Mouse (Mus musculus): ENCODE results near the gene Tspan18. TPM values are rescaled to one million over a fixed set of nuclear protein-coding genes. Genes with fewer than 3 reads are reported as not detected.
A peak's percentile ranks its signal among the peaks of the same experiment; 100 is the strongest.

Gene Tspan18
- polyA plus RNA-seq, 1 experiment from 2014 or later: 17.2 TPM

DNA sequence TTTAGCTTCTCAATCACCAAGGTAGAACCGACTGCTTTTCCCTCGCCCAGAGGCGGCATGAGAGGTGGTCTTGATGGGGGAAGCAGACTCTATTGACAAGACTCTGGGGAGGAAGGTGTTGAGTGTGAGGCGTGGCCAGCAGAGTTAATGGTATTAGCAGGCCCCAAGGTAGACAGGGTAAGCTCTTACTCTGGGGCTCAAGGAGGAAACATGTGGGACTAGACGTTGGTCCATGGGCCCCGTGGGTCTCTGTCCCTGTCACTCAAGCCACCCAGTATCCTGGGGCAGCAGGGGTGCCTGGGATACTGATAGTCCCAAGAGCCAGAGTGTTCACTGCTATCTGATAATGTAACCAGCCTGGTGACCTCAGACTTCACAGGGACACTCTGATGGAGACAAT lies 26.0 kb upstream of the Tspan18 start:
- no peak overlapping the region for H3K4me2 ChIP-seq (replicated peaks)
- H3K36me3 ChIP-seq: no peaks in the 10 kb centered on the region
- no peaks in the 10 kb centered on the region for H3K9me3 ChIP-seq
- WGBS: 57% methylated on average over 6 of the region's 6 CpGs
- H3K27me3 ChIP-seq: peaks cover 4% of the 10 kb centered on the region
- ATAC-seq (ENCODE audit: low FRiP score, low read depth): 0 out of 2 replicates have a peak, but pooled peaks have one; percentile 51
- H3K4me1 ChIP-seq: peaks cover 21% of the 10 kb centered on the region
- H3K4me3 ChIP-seq: no peak overlapping the region
- H3K9ac ChIP-seq: no peak overlapping the region
- H3K27ac ChIP-seq: no peak overlapping the region

DNA sequence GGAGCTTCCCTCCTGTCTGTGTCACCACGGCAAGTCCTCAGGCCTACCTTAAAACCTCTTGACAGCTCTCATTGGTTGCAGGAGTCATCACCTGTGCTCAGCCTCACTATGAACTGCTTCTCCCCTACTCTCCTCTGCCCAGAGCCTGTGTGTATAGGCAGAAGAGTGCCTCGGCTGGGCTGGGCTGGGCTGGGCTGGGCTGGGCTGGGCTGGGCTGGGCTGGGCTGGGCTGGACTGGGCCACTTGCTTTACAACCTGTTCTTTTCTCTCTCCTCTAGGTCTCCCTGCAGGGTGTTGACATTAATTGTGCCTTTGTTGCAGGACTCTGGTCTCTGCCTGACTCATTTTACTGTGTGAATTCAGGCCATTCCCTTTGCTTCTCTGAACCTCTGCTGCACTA lies 23.1 kb upstream of the Tspan18 start:
- H3K4me3 ChIP-seq: no peak overlapping the region
- peaks cover 17% of the 10 kb centered on the region for H3K4me1 ChIP-seq
- WGBS: 24% methylated on average over 2 of the region's 2 CpGs
- no peaks in the 10 kb centered on the region for H3K9me3 ChIP-seq
- no peaks in the 10 kb centered on the region for H3K36me3 ChIP-seq
- peaks cover 7% of the 10 kb centered on the region for H3K27me3 ChIP-seq
- H3K4me2 ChIP-seq (replicated peaks): no peak overlapping the region
- no peak overlapping the region for H3K9ac ChIP-seq
- H3K27ac ChIP-seq: no peak overlapping the region
- ATAC-seq (ENCODE audit: low FRiP score, low read depth): no peak

DNA sequence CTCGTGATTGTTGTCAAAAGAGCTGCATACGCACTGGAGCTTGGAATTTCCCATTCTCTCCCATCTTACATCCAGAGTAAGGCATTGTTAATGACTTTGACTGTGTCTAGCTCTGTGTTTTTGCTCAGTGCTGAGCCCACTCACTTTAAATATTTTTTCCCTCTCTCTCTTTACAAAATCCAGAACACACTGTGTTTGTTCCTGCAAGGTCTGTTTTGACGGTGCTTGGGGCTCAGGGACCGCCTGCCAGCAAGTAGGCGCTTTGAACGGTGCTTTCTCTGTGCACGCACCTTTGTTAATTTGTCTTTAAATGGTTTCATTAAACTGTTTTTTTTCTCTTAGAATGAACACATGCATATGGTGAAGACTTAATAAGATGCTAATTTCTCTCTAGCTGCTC lies 21.5 kb upstream of the Tspan18 start:
- WGBS: 51% methylated on average over 7 of the region's 7 CpGs
- Histone ChIP-seq H3K36me3 (no peaks in the 10 kb centered on the region), H3K27me3 (peaks cover 7% of the 10 kb centered on the region), H3K9me3 (no peaks in the 10 kb centered on the region), H3K4me3 (no peak overlapping the region), H3K4me1 (peaks cover 14% of the 10 kb centered on the region), H3K9ac (no peak overlapping the region), H3K27ac (no peak overlapping the region), H3K4me2 (replicated peaks) (no peak overlapping the region)
- ATAC-seq (ENCODE audit: low FRiP score, low read depth): no peak

- H3K4me3 ChIP-seq: no peak overlapping the region
- ATAC-seq (ENCODE audit: low FRiP score, low read depth): no peak
- H3K27me3 ChIP-seq: peaks cover 7% of the 10 kb centered on the region
- H3K36me3 ChIP-seq: no peaks in the 10 kb centered on the region
- H3K9ac ChIP-seq: no peak overlapping the region
- peaks cover 4% of the 10 kb centered on the region; the same call in 1 of the 2 replicates for H3K4me1 ChIP-seq
- no peaks in the 10 kb centered on the region for H3K9me3 ChIP-seq
- no peak overlapping the region for H3K4me2 ChIP-seq (replicated peaks)
- WGBS: 88% methylated on average over 1 of the region's 1 CpGs
- H3K27ac ChIP-seq: no peak overlapping the region
These were observed 20.3 kb upstream of the Tspan18 start for GRCm38 (mm10) chr2:93354621-93355020.

- Histone ChIP-seq H3K36me3 (no peaks in the 10 kb centered on the region), H3K4me3 (no peak overlapping the region), H3K9ac (no peak overlapping the region), H3K27ac (no peak overlapping the region), H3K4me2 (replicated peaks) (no peak overlapping the region), H3K27me3 (peaks cover 7% of the 10 kb centered on the region), H3K9me3 (no peaks in the 10 kb centered on the region), H3K4me1 (peaks cover 4% of the 10 kb centered on the region; the same call in 1 of the 2 replicates)
- 77% methylated on average over 4 of the region's 4 CpGs for WGBS
- peak; percentile 15; the same call in 1 of the 2 replicates for ATAC-seq (ENCODE audit: low FRiP score, low read depth)
These were observed 19.4 kb upstream of the Tspan18 start for GRCm38 (mm10) chr2:93353725-93354124.

- Histone ChIP-seq H3K9ac (no peak overlapping the region), H3K4me2 (replicated peaks) (no peak overlapping the region), H3K4me1 (peaks cover 4% of the 10 kb centered on the region; the same call in 1 of the 2 replicates), H3K27me3 (0 out of 2 replicates have a peak, but pooled peaks cover 3% of the 10 kb centered on the region), H3K27ac (no peak overlapping the region), H3K9me3 (no peaks in the 10 kb centered on the region), H3K4me3 (no peak overlapping the region), H3K36me3 (no peaks in the 10 kb centered on the region)
- WGBS: 82% methylated on average over 8 of the region's 8 CpGs
- ATAC-seq (ENCODE audit: low FRiP score, low read depth): no peak
These were observed 18.8 kb upstream of the Tspan18 start for GRCm38 (mm10) chr2:93352915-93353685.

DNA sequence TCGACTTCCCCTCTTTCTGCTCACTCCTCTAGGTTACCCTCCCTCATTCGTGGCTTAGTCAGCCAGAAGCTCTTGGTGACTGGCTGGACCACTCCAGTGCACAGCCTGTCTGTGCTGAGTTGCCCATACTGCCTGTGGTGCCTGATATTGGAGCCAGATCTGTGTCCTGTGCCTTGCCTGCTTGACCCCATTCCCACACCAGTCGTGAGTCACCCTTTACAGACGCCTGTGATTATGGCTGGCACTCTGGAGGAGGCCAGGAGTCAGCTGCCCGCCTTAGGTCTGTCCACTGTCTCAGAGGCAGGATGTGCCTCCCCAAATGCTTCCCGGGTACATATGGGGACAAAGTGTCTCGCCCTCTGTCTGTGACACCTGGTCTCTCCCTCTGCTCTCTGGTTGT lies 17.0 kb upstream of the Tspan18 start:
- Histone ChIP-seq H3K4me3 (no peak overlapping the region), H3K4me1 (peaks cover 4% of the 10 kb centered on the region; the same call in 1 of the 2 replicates), H3K4me2 (replicated peaks) (no peak overlapping the region), H3K27ac (no peak overlapping the region), H3K9ac (no peak overlapping the region), H3K36me3 (no peaks in the 10 kb centered on the region), H3K9me3 (no peaks in the 10 kb centered on the region), H3K27me3 (0 out of 2 replicates have a peak, but pooled peaks cover 3% of the 10 kb centered on the region)
- no peak for ATAC-seq (ENCODE audit: low FRiP score, low read depth)
- 62% methylated on average over 7 of the region's 7 CpGs for WGBS

DNA sequence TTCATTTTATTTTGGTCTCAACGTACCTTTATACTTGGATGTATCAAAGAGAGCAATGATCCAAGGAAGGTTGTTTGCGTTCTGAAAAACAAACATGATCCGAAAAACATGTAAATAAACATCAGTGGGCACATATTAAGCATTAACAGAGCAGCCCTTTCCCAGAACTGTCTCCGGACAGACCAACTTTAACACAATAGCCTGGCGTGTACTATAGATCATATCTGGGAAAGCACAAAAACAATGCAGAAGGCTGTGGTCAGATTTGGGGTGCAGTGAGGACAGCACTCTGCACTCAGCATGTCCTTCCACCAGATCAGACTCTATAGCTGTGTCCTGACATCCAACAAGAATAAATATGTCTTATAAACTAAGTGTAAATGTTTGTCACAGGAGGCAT lies 12.7 kb upstream of the Tspan18 start:
- WGBS: 87% methylated on average over 5 of the region's 5 CpGs
- Histone ChIP-seq H3K4me1 (no peaks in the 10 kb centered on the region), H3K4me2 (replicated peaks) (no peak overlapping the region), H3K27me3 (no peaks in the 10 kb centered on the region), H3K9me3 (no peaks in the 10 kb centered on the region), H3K27ac (no peak overlapping the region), H3K9ac (no peak overlapping the region), H3K4me3 (no peak overlapping the region), H3K36me3 (no peaks in the 10 kb centered on the region)
- ATAC-seq (ENCODE audit: low FRiP score, low read depth): no peak

DNA sequence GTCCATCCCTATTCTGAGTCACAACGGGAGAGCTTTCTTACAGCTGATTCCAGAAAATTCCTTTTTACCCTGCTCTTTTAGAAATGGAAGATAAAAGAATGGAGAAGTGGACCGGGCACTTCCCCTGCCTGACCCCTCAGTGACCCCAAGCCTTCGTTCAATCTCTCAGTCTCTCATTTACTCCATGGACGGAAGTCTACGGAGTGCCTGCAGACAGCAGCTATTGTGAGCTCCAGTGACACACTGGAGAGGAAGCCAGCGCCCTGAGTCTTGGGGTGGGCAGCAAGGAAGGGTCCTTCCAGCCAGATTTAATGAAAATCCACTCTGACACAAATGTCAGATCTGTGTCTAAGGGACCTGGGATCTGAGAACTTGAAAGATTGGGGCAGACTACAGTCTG lies 12.3 kb upstream of the Tspan18 start:
- Histone ChIP-seq H3K4me2 (replicated peaks) (no peak overlapping the region), H3K9ac (no peak overlapping the region), H3K4me1 (no peaks in the 10 kb centered on the region), H3K9me3 (no peaks in the 10 kb centered on the region), H3K27ac (no peak overlapping the region), H3K4me3 (no peak overlapping the region), H3K27me3 (no peaks in the 10 kb centered on the region), H3K36me3 (no peaks in the 10 kb centered on the region)
- WGBS: 35% methylated on average over 6 of the region's 6 CpGs
- ATAC-seq (ENCODE audit: low FRiP score, low read depth): no peak

GRCm38 (mm10) chr2:93345663-93346268 lies 11.5 kb upstream of the Tspan18 start:
- H3K9ac ChIP-seq: no peak overlapping the region
- ATAC-seq (ENCODE audit: low FRiP score, low read depth): no peak
- H3K9me3 ChIP-seq: no peaks in the 10 kb centered on the region
- no peaks in the 10 kb centered on the region for H3K4me1 ChIP-seq
- H3K4me2 ChIP-seq (replicated peaks): no peak overlapping the region
- no peak overlapping the region for H3K27ac ChIP-seq
- H3K36me3 ChIP-seq: no peaks in the 10 kb centered on the region
- WGBS: 57% methylated on average over 5 of the region's 5 CpGs
- no peak overlapping the region for H3K4me3 ChIP-seq
- H3K27me3 ChIP-seq: no peaks in the 10 kb centered on the region

- ATAC-seq (ENCODE audit: low FRiP score, low read depth): no peak
- Histone ChIP-seq H3K4me2 (replicated peaks) (no peak overlapping the region), H3K27ac (no peak overlapping the region), H3K4me3 (no peak overlapping the region), H3K9ac (no peak overlapping the region), H3K36me3 (no peaks in the 10 kb centered on the region), H3K9me3 (no peaks in the 10 kb centered on the region), H3K4me1 (peaks cover 23% of the 10 kb centered on the region), H3K27me3 (peaks cover 22% of the 10 kb centered on the region; the same call in 1 of the 2 replicates)
- 60% methylated on average over 9 of the region's 9 CpGs for WGBS
These were observed 5.2 kb upstream of the Tspan18 start for GRCm38 (mm10) chr2:93339373-93340106.

GRCm38 (mm10) chr2:93335996-93336395 lies 1.7 kb upstream of the Tspan18 start:
- peaks cover 23% of the 10 kb centered on the region; the same call in 1 of the 2 replicates for H3K27me3 ChIP-seq
- no peak overlapping the region for H3K9ac ChIP-seq
- H3K4me3 ChIP-seq: no peak overlapping the region
- no peaks in the 10 kb centered on the region for H3K36me3 ChIP-seq
- peaks cover 37% of the 10 kb centered on the region for H3K4me1 ChIP-seq
- WGBS: 45% methylated on average over 11 of the region's 11 CpGs
- no peak for ATAC-seq (ENCODE audit: low FRiP score, low read depth)
- no peak overlapping the region for H3K4me2 ChIP-seq (replicated peaks)
- no peaks in the 10 kb centered on the region for H3K9me3 ChIP-seq
- no peak overlapping the region for H3K27ac ChIP-seq

All from limb, embryonic 13.5 days (tissue).